Mouse (Mus musculus) heart, embryonic 13.5 days (tissue): ENCODE data around the gene Tbx10. TPM values are rescaled to one million over a fixed set of nuclear protein-coding genes. Genes with fewer than 3 reads are reported as not detected.

Source experiments
- ATAC-seq: fragments of 200-750 bp; cut with Nextera tagmentation; 2 replicates; pipeline ENCODE4 v1.8.0; 2017; ENCODE audit warnings: moderate TSS enrichment; ENCODE audit not compliant: insufficient number of reproducible peaks, low FRiP score, low TSS enrichment; ENCODE audit errors: extremely low read depth
- H3K27ac ChIP-seq: fragments of 300-500 bp; sonication (generic); replicated peaks from 2 replicates; pipeline ENCODE4 v1.5.1; 2015; ENCODE audit warnings: moderate library complexity, mild to moderate bottlenecking, inconsistent platforms
- H3K27me3 ChIP-seq: fragments of 300-500 bp; sonication (generic); replicated peaks from 2 replicates; pipeline ENCODE4 v1.6.1; 2015; ENCODE audit warnings: mild to moderate bottlenecking, inconsistent platforms
- H3K36me3 ChIP-seq: fragments of 300-500 bp; sonication (generic); 2 replicates; pipeline ENCODE4 v1.6.1; 2015; ENCODE audit warnings: mild to moderate bottlenecking, inconsistent platforms
- H3K4me1 ChIP-seq: fragments of 300-500 bp; sonication (generic); 2 replicates; pipeline ENCODE4 v1.6.1; 2015; ENCODE audit warnings: inconsistent platforms
- H3K4me2 ChIP-seq: fragments of 300-500 bp; sonication (generic); 2 replicates; pipeline ENCODE4 v1.6.1; 2015; ENCODE audit warnings: inconsistent platforms, mild to moderate bottlenecking, moderate library complexity
- H3K4me3 ChIP-seq: fragments of 300-500 bp; sonication (generic); 2 replicates; pipeline ENCODE4 v1.5.1; 2015; ENCODE audit warnings: moderate library complexity, mild to moderate bottlenecking, inconsistent platforms
- H3K9ac ChIP-seq: fragments of 300-500 bp; sonication (generic); 2 replicates; pipeline ENCODE4 v1.6.1; 2015; ENCODE audit warnings: inconsistent platforms, mild to moderate bottlenecking, moderate library complexity
- H3K9me3 ChIP-seq: fragments of 300-500 bp; sonication (generic); 2 replicates; pipeline ENCODE4 v1.6.1; 2016; ENCODE audit warnings: inconsistent platforms
- WGBS: fragments of 180-500 bp; shearing (Covaris S2); methylation state at CpG from one replicate; pipeline ENCODE4 v1.1.7; 2015; ENCODE audit warnings: mixed read lengths; 5-methylcytosine and 5-hydroxymethylcytosine counted together
- polyA plus RNA-seq: library from polyadenylated mRNA; unstranded; fragments of >200 nt; fragmentation: Nextera tagmentation; extraction: Ambion mirVana; gene quantifications from 2 replicates; pipeline ENCODE4 v1.2.1, GENCODE M21; 2015

Gene Tbx10
- polyA plus RNA-seq, 1 experiment from 2014 or later = not detected

- H3K4me3 ChIP-seq = peak overlapping the region; percentile 42
- peak overlapping the region; percentile 65 for H3K4me2 ChIP-seq
- peak overlapping the region; percentile 98 for H3K27ac ChIP-seq
- 56% methylated on average over 12 of the region's 12 CpGs for WGBS
- ATAC-seq = no peak
- H3K4me1 ChIP-seq = peaks cover 58% of the 10 kb centered on the region
- no peaks in the 10 kb centered on the region for H3K27me3 ChIP-seq
- H3K9ac ChIP-seq = peak overlapping the region; percentile 80
- no peaks in the 10 kb centered on the region for H3K9me3 ChIP-seq
- peaks cover 44% of the 10 kb centered on the region for H3K36me3 ChIP-seq
These were observed 11.1 kb downstream of the Tbx10 start for GRCm38 (mm10) chr19:4003641-4004040.

DNA sequence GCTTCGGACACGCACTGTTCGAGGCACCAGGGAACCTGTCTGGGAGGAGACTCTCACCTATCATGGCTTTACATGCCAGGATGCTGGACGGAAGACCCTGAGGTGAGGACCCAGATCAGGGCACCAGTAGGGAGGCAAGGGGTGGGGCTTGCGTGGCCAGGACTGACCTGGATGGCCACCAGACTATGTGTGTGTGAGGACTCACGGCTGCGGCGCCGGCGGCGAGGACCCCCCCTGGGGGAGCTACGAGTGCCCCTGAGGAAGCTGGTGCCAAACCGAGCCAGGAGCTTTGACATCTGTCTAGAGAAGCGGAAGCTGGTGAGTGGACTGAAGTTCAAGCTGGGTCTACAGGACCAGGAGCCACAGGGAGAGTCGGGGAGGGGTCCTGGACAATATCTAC, 11.8 kb downstream of the Tbx10 start:
- Histone ChIP-seq H3K9ac (peak overlapping the region; percentile 80), H3K27me3 (no peaks in the 10 kb centered on the region), H3K36me3 (peaks cover 51% of the 10 kb centered on the region), H3K4me3 (peak overlapping the region; percentile 42), H3K4me2 (peak overlapping the region; percentile 65), H3K9me3 (no peaks in the 10 kb centered on the region), H3K4me1 (peaks cover 55% of the 10 kb centered on the region), H3K27ac (peak overlapping the region; percentile 98)
- 72% methylated on average over 15 of the region's 15 CpGs for WGBS
- ATAC-seq = no peak

DNA sequence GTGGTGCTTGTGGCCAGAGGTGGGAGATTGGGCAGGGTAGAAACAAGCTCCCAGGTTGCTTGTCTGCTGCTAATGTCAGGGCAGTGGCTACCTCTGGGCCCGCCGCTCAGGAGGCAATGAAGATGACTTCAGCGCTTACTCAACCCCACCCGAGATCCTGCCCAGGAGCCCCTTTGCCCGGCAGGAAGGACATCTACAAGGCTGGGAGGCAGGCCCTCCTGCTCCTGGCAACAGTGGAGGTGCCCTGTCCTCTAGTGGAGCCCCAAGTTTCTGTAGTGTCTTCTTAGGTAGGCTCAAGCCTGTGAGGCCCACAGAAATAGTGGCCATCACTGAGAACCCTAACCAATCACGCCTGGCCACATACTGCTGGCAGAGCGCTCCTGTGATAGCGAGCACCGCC, 12.5 kb downstream of the Tbx10 start:
- Histone ChIP-seq H3K4me2 (peak overlapping the region; percentile 65), H3K9ac (peak overlapping the region; percentile 80), H3K4me1 (peaks cover 49% of the 10 kb centered on the region), H3K36me3 (peaks cover 58% of the 10 kb centered on the region), H3K4me3 (no peak overlapping the region), H3K9me3 (no peaks in the 10 kb centered on the region), H3K27ac (peak overlapping the region; percentile 98), H3K27me3 (no peaks in the 10 kb centered on the region)
- no peak for ATAC-seq
- WGBS = 79% methylated on average over 9 of the region's 9 CpGs

- 0 out of 2 replicates have a peak overlapping the region, but pooled peaks have one; percentile 8 for H3K9ac ChIP-seq
- H3K9me3 ChIP-seq = no peaks in the 10 kb centered on the region
- H3K36me3 ChIP-seq = peaks cover 66% of the 10 kb centered on the region
- ATAC-seq = no peak
- H3K4me1 ChIP-seq = peaks cover 49% of the 10 kb centered on the region
- H3K27me3 ChIP-seq = no peaks in the 10 kb centered on the region
- 0 out of 2 replicates have a peak overlapping the region, but pooled peaks have one; percentile 98 for H3K27ac ChIP-seq
- no peak overlapping the region for H3K4me3 ChIP-seq
- no peak overlapping the region for H3K4me2 ChIP-seq
- WGBS = 89% methylated on average over 8 of the region's 8 CpGs
These were observed 13.4 kb downstream of the Tbx10 start for GRCm38 (mm10) chr19:4005971-4006370.

DNA sequence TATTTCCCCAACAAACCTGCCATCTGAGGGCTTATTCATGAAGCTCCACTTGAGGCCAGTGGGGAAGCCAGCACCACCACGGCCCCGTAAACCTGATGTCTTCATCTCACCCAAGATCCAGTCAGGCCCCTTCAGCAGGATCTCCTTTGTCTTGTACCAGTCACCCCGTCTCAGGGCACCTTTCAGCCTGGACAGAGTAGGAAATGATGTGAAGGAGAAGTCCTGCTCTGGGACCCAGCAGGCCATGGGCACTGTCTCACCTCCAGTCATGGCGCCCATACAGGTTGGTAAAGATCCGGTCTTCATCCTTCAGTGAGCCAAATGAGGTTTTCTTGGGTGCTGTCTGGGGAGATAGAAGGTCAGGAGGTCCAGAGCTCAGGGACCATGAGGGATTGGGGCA, 18.5 kb downstream of the Tbx10 start:
- Histone ChIP-seq H3K4me1 (peaks cover 32% of the 10 kb centered on the region), H3K9ac (peak overlapping the region; percentile 91), H3K9me3 (no peaks in the 10 kb centered on the region), H3K27ac (no peak overlapping the region), H3K4me2 (peak overlapping the region; percentile 79), H3K4me3 (peak overlapping the region; percentile 83; the same call in 1 of the 2 replicates), H3K27me3 (no peaks in the 10 kb centered on the region), H3K36me3 (peaks cover 51% of the 10 kb centered on the region)
- 92% methylated on average over 5 of the region's 5 CpGs for WGBS
- ATAC-seq = no peak

DNA sequence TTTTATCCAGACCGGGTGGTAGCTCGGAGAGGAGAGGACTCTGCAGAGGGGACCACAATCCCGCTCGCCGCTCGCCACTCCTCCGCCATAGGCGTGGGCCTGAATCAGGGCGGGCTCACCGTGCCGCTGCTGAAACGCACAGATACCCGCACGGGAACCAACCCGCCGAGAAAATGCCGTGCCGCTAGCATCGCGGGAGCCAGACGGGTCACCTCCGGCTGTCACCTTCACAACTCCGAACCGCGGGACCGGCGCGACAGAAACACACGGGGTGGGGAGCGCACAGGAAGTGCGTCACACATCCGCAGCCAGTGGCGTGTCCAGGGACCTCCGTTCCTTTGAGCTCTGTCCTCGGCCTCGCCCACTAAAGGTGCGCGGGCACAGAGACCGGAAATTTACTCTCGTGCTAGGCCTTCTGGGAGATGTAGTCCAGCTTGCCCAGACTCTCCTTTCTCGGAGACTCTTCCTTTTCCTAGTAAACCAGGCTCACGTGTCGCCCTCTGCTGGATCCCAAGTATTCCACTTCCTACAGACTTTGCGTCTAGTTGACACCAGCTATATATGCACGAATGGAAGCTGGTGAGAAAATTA, 20.0 kb downstream of the Tbx10 start, which contains the start of gene Ndufv1:
Gene Ndufv1, minus strand, starts transcription at position 375 of the 591 bp plus-strand sequence.
- H3K9me3 ChIP-seq = no peaks in the 10 kb centered on the region
- H3K4me3 ChIP-seq = peak within 1 kb of the TSS; percentile 83
- peaks cover 32% of the 10 kb centered on the region for H3K4me1 ChIP-seq
- peaks cover 37% of the 10 kb centered on the region for H3K36me3 ChIP-seq
- ATAC-seq = peak; percentile 98
- H3K4me2 ChIP-seq = peak within 1 kb of the TSS; percentile 79
- WGBS = 0% methylated on average over 45 of the region's 45 CpGs
- H3K27me3 ChIP-seq = no peaks in the 10 kb centered on the region
- H3K27ac ChIP-seq = peak within 1 kb of the TSS; percentile 82
- peak within 1 kb of the TSS; percentile 91 for H3K9ac ChIP-seq

- peak overlapping the region; percentile 83 for H3K4me3 ChIP-seq
- peaks cover 32% of the 10 kb centered on the region for H3K4me1 ChIP-seq
- H3K36me3 ChIP-seq = peaks cover 31% of the 10 kb centered on the region
- no peaks in the 10 kb centered on the region for H3K27me3 ChIP-seq
- peak overlapping the region; percentile 73 for H3K27ac ChIP-seq
- peak; percentile 32 for ATAC-seq
- peak overlapping the region; percentile 77 for H3K9ac ChIP-seq
- H3K4me2 ChIP-seq = peak overlapping the region; percentile 68
- no peaks in the 10 kb centered on the region for H3K9me3 ChIP-seq
- 7% methylated on average over 9 of the region's 9 CpGs for WGBS
These were observed 20.5 kb downstream of the Tbx10 start for GRCm38 (mm10) chr19:4013066-4013465.

DNA sequence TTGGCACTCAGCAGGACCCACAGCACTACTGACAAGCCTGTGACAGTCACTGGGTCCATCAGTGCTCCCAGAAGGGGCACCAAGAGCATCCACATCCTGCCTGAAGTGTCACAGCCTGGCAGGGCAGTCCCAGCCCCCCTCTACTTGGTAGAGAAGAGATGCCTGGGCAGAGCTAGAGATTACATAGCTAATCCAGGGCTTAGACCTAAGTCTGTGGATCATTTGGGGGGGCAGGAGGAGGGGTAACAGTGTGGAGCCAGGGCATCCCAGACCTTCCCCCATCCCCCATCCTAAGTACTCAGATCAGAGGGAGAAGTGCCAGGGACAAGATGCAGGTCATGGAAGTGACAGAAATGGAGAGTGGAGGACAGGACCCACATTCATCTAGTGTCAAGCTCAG, 22.2 kb downstream of the Tbx10 start:
- Histone ChIP-seq H3K36me3 (peaks cover 14% of the 10 kb centered on the region), H3K9me3 (no peaks in the 10 kb centered on the region), H3K4me2 (no peak overlapping the region), H3K27me3 (no peaks in the 10 kb centered on the region), H3K4me3 (no peak overlapping the region), H3K9ac (peak overlapping the region; percentile 5; the same call in 1 of the 2 replicates), H3K4me1 (peaks cover 40% of the 10 kb centered on the region), H3K27ac (no peak overlapping the region)
- no peak for ATAC-seq

- no peak overlapping the region for H3K4me2 ChIP-seq
- no peak overlapping the region for H3K9ac ChIP-seq
- no peaks in the 10 kb centered on the region for H3K27me3 ChIP-seq
- peaks cover 6% of the 10 kb centered on the region for H3K36me3 ChIP-seq
- no peak for ATAC-seq
- 38% methylated on average over 5 of the region's 5 CpGs for WGBS
- no peaks in the 10 kb centered on the region for H3K9me3 ChIP-seq
- H3K27ac ChIP-seq = no peak overlapping the region
- H3K4me3 ChIP-seq = no peak overlapping the region
- H3K4me1 ChIP-seq = peaks cover 40% of the 10 kb centered on the region
These were observed 23.1 kb downstream of the Tbx10 start for GRCm38 (mm10) chr19:4015635-4016034.

DNA sequence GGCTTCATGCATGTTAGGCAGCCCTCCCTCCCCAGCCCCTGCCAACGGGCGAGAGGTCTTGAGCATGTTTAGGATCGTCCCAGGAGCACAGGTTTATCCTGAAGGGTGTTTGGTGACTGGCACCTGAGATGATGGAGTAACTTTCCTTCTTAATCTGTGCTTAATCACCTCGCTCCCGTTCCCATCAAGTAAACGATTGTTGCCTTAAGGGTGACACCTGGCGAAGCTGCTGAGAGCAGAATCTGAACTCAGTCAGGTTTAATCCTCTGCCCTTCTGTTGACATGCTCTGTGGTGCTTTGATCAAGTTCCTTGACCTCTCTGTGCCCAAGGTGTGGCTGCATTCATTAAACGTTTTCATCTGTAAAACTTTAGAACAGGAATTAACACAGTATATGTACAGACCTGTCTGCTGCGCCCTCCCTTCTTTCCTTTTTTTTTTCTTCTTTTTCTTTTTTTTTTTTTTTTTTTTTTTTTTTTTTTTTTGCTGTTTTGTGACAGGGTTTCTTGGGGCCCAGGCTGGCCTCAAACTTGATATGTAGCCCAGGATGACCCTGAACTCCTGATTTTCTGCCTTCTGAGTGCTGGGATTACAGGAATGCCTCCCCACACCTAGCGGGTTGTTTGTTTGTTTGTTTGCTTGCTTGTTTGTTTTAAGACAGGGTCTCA, 25.5 kb downstream of the Tbx10 start:
- WGBS = 61% methylated on average over 10 of the region's 10 CpGs
- H3K27ac ChIP-seq = no peak overlapping the region
- H3K9me3 ChIP-seq = no peaks in the 10 kb centered on the region
- no peaks in the 10 kb centered on the region for H3K36me3 ChIP-seq
- peaks cover 25% of the 10 kb centered on the region for H3K4me1 ChIP-seq
- H3K4me2 ChIP-seq = no peak overlapping the region
- no peaks in the 10 kb centered on the region for H3K27me3 ChIP-seq
- H3K4me3 ChIP-seq = no peak overlapping the region
- H3K9ac ChIP-seq = no peak overlapping the region
- ATAC-seq = no peak

DNA sequence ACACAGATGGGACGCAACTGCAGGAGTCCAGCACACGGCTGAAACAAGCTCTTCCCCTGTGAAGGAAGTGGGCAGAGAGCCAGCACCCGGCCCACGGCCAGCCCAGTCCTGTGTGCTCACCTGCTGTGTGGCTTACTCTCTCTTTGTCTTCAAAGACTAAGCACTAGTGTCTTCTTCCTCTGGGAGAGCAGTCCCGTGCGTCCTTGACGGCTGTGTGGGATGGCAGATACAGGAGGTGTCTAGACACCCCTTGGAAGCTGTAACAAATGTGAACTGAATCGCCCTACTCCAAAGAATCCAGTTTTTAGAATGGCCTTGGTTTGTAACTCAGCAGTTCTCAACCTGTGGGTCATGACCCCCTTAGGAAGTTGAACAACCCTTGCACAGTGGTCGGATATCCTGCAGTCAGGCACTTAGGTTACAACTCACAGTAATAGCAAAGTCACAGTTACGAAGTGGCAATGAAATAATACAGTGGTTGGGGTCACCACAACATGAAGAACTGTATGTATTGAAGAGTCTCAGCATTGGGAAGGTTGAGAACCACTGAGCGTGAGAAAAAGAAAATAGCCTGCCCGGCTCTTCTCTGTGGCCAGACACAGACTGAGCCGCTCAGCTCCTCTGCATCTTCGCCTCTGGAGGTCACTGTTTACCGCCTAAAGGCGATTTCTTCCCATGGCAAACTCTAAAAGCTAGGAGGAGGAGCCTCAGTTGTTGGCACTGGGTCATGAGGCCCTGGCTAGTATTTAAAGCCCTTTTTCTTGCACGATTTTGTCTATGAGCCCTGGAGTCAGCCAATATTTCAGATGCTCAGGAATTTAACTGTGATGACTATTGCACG, 26.4 kb downstream of the Tbx10 start:
- ATAC-seq = no peak; the same call in 1 of the 2 replicates
- Histone ChIP-seq H3K4me3 (no peak overlapping the region), H3K27ac (no peak overlapping the region; the same call in 1 of the 2 replicates), H3K9me3 (no peaks in the 10 kb centered on the region), H3K36me3 (no peaks in the 10 kb centered on the region), H3K4me2 (no peak overlapping the region), H3K9ac (peak overlapping the region; percentile 56), H3K27me3 (no peaks in the 10 kb centered on the region), H3K4me1 (peaks cover 17% of the 10 kb centered on the region)
- WGBS = 33% methylated on average over 18 of the region's 18 CpGs
